Mouse (Mus musculus) heart, postnatal 25 days (tissue): ENCODE data around the gene Sorcs2. TPM values are rescaled to one million over a fixed set of nuclear protein-coding genes. Genes with fewer than 3 reads are reported as not detected.
A peak's percentile ranks its signal among the peaks of the same experiment; 100 is the strongest.

Experiments used
- DNase-seq: peaks from one replicate; pipeline ENCODE4 v3.0.0; 2022; ENCODE audit warnings: low spot score
- intact Hi-C: fragments of 180-260 bp; cut with DNase I; formaldehyde crosslinking; loops from one replicate; pipeline ENCODE4 v1.15.1; 2025
- microRNA-seq: library from miRNA; unstranded; fragments of <30 nt; microRNA quantifications from one replicate; pipeline ENCODE4 v1.2.0, GENCODE M21; 2022
- total RNA-seq, 2 experiments: library from RNA; stranded (reverse); gene quantifications; 2 replicates each; pipeline ENCODE4 v1.2.3; 2021

The Sorcs2 gene
- total RNA-seq, 2 experiments from 2014 or later, result 9.7 to 13.1 TPM

DNA sequence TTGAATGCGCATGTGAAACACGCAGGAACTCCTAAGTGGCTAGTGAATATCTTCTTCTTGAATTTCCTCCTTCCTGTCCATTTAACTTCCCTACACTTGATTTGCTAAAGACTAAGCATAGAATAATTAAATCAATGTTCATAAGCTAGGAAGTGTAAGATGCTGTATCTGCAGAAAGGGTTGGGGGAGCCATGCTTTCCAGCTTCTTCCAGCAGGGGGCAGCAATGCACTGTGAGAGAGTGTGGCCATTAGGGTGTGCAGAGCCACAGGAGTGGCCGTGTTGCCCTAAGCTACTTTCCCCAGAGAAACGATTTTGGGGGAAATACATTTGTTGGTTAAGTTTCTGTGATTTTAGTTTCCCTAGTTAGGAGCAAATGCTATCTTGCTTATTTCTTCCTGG lies 416.0 kb downstream of the Sorcs2 start:
- DNase-seq, result no peak
- intact Hi-C loops, result loop anchor here (1.0 to 5.0 kb wide), 2 partner anchors 35 to 414 kb away; no protein-coding TSS in a partner anchor

DNA sequence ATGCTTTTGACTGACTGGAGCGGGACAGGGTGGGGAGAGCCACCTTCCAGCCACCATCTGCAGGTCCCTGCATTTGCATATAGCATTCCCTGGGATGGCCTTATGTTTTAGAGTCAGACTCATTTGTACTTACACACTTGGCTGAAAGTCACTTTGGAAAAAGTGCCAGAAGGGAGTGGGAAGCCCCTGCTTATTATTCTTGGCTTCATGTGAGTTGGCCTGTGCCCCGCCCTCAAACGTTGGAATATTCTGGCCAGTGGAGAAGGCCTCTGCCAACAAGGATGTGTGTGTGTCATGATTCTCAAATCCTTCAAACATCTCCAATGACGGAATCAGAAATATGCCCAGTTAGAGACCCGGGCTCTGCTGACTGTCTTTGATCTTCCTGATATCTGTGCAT lies 416.6 kb downstream of the Sorcs2 start:
- no peak for DNase-seq
- intact Hi-C loops, result loop anchor here (5.0 kb wide), 1 partner anchor 36 kb away; no protein-coding TSS in a partner anchor

DNA sequence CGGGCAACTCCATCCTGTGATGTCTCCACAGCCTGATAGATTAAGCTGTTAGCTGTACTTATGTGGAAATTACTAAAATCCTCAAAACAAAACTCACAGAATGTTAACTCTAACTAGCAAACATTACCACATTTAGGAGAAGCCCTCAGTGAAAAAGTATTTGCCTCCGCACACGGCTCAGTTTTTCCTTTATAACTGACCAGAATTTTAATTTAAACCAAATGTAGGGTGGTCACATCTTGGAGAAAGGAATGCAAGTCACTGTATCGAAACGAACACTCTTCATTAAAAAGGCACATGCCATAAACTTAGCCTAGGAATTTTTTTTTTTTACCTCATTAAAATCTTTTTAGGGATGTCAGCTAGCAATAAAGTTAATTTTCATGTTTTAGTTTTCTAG lies 417.4 kb downstream of the Sorcs2 start:
- DNase-seq, result no peak
- intact Hi-C loops, result loop anchor here (5.0 kb wide), 1 partner anchor 37 kb away; no protein-coding TSS in a partner anchor

DNA sequence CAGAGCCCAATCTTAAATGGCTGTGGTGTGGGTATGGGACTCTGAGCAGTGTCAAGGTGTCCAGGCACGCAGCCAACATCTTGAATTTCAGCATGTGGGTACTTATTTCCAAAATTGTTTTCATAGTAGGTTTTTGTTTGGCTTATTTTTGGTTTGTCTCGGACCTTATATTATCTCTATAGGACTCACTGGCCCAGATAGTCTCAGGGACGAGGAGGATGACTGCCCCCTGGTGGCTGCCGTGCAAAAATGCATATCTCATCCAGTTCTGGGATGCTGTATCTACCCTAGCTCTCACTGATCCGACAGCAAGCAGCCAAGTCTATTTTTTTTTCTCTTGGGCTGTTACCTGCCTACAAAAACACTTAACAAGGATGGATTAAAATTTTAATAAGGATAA lies 422.3 kb downstream of the Sorcs2 start:
- intact Hi-C loops, result loop anchor here (1.0 kb wide), 1 partner anchor 86 kb away; no protein-coding TSS in a partner anchor

DNA sequence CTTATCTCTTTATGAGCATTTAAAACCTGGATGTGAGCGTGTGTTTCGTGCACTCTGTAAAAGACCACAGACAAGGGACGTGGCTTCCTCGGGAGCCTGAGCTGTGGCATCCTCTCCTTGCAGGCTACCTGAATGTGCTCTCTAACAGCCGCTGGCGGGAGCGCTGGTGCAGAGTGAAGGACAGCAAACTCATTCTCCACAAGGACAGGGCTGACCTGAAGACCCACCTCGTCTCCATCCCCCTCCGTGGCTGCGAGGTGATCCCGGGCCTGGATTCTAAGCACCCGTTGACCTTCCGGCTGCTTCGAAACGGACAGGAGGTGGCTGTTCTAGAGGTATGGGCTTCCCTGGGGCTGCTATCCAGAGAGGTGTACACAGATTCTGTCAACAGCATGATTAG lies 423.7 kb downstream of the Sorcs2 start:
- DNase-seq, result no peak
- intact Hi-C loops, result no loop called here

More for the DNA sequence above, 422.3 kb downstream of the Sorcs2 start:
- no peak for DNase-seq

DNA sequence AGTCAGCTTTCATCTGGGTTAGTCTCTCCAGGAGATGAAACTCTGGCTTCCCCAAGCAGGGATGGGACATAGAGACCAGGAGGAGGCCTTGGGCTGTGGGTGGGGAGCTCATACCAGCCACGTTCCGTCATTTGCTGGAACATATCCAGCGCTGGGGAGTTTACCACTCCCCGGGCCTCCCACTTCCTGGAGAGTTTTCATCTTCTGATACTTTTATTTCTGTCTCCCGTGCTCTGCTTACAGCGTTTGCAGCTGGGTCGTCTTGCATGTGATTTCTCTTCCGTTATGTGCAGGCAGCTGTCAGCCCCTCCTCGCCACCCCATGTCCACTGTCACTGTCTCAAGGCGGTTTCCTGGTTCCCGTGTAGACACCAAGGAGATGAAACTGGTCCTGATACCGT lies 424.1 kb downstream of the Sorcs2 start:
- intact Hi-C loops, result no loop called here
- peak; percentile 74 for DNase-seq

DNA sequence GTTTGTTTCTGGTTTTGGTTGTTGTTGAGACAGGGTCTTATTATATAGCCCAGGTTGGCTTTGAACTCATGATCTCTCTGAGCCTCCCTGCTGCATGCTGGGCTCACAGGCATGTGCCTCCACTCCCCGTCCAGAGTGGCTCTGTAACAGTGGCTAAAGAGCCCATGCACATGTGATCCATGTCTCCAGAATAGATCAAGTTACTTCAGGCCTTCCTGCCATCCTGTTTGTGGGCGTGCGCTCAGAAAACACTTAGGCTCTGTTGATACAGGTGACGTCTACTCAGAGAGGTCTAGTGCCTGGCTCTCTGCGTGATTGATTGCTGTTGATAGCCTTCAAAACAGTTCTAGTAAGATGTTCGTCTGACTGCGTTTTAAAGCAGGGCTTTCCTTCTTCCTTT lies 425.2 kb downstream of the Sorcs2 start:
- DNase-seq, result no peak
- intact Hi-C loops, result loop anchor here (1.0 kb wide), 1 partner anchor 102 kb away; no protein-coding TSS in a partner anchor

DNA sequence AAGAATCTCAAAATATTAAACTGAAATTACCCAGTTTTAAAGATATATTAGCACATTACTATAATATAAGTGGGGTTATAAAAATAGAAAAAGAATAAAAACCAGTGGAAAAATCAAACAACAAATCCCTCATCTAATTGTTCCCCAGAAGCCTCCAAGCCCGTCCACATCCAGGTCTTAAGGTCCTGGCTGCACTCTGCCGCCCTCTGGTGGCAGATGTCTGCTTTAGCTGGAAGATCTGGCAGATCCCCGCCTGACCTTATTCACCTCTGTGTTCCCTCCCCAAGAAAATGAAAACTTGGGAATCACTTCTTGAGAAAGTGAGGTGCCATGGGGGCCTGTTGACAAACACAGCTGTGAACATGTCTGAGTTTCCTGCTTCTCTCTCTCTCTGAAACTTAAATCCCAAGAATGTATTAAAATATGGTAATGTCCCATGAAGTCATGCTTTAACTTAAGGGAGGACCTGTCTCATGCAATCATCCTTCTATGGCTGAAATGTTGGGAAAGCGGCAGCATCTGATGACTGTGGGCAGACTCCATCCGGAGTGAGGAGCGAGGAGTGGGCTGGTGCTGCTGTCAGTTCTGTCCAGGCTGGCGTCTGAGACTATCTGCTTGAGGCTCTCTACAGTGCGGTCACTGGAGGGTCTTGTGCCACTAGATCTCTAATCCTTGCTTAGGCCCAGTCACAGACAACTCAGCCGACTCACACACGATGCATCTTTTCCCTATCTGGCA lies 425.9 kb downstream of the Sorcs2 start:
- DNase-seq, result peak; percentile 40
- intact Hi-C loops, result loop anchor here (1.0 to 2.0 kb wide), 2 partner anchors 17 to 102 kb away; no protein-coding TSS in a partner anchor

DNA sequence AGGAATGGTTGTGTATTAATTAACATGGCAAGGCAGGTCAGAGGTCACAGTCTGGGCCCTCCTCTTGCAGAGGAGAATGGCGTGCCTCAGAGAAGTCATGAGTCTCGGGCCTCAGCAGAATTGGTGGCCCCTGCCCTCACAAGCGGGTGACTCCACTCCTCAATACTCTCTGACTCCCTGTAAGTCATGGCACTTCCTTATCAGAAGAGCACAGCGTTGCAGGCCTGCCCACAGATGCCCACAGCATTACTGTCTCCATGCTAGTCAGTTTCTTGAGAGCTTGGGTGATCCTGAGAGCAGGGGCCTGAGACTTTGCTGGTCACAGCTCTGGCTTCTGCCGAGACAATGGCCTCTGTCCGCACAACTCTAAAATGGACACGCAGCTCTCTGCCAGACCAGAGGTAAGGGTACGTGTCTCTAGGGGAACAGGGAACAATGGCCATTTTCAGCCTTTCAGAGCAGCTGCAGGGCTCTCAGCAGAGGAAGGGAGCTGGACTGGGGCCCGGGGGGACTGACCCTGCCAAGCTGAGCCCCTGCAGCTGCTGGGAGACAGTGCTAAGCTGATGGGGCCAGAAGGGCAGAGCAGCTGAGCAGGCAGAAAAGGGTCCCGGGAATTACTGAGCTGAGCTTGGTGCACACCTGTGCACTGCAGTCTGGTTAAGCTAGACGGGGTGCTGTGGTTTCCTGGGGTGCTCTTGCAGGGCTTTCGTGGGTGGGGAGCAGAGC lies 427.4 kb downstream of the Sorcs2 start:
- intact Hi-C loops, result loop anchor here (1.0 to 2.0 kb wide), 2 partner anchors 16 to 81 kb away; no protein-coding TSS in a partner anchor
- DNase-seq, result peak; percentile 20

DNA sequence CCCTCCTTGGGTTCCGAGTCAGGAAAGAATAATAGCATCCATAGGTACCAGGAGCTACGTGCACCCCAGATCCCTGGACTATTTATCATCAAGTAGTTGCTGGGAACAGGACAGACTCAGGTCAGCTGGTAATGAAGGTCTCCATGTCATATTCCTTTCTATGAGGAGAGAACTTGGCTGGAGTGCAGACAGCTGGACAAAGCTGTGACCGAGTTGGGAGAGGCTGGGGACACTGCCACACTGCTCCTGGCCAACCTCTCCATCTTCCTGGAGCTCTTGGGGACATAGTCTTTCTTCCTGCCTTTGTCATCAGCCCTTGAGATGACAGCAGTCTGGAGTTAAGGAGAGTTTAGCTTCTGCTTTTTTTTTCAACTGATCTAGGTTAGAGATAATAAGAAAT lies 428.1 kb downstream of the Sorcs2 start:
- DNase-seq, result no peak
- intact Hi-C loops, result loop anchor here (1.0 to 2.0 kb wide), 2 partner anchors 15 to 81 kb away; no protein-coding TSS in a partner anchor

Small RNA genes within 50 kb of the gene (microRNA-seq; reads per million reads assigned to microRNA genes)
- gene Mir7689, result 11.9 reads per million, percentile 27 among the genes with 10 or more reads in this experiment

Other genes starting within 250 kb of the Sorcs2 start
- not detected for gene Psapl1, start 194.1 kb downstream of the Sorcs2 start, total RNA-seq
- 10 to 100 TPM; 58.7 to 63.3 TPM for gene Grpel1, start 66.9 kb upstream of the Sorcs2 start, total RNA-seq
- 10 to 100 TPM; 14.2 to 14.8 TPM for gene Tada2b, start 86.1 kb upstream of the Sorcs2 start, total RNA-seq
- gene Ccdc96, start 86.4 kb upstream of the Sorcs2 start, total RNA-seq, result under 1 TPM; 0.18 to 0.22 TPM
- gene Tbc1d14, start 195.1 kb upstream of the Sorcs2 start, total RNA-seq, result 10 to 100 TPM; 14.3 to 14.7 TPM